Mouse (Mus musculus): ENCODE results near the gene Mettl7a2. TPM values are rescaled to one million over a fixed set of nuclear protein-coding genes. Genes with fewer than 3 reads are reported as not detected.

The Mettl7a2 gene
- polyA plus RNA-seq, 1 experiment from 2014 or later: not detected

GRCm38 (mm10) chr15:100388224-100388835 lies 35.3 kb downstream of the Mettl7a2 start:
- H3K9ac ChIP-seq (ENCODE audit: low read depth, low read length): no peak overlapping the region
- 89% methylated on average over 16 of the region's 16 CpGs for WGBS
- 0 out of 2 replicates have a peak, but pooled peaks cover 1% of the 10 kb centered on the region for H3K36me3 ChIP-seq (ENCODE audit: control insufficient read depth, insufficient read depth)
- no peak overlapping the region for H3K4me3 ChIP-seq (ENCODE audit: low read depth, low read length)
- H3K27ac ChIP-seq (ENCODE audit: low read depth, low read length): no peak overlapping the region
- H3K27me3 ChIP-seq (replicated peaks; ENCODE audit: control insufficient read depth, insufficient read depth, low read length): no peaks in the 10 kb centered on the region
- no peak for ATAC-seq
- no peak overlapping the region for H3K4me2 ChIP-seq (replicated peaks; ENCODE audit: low read depth)
- no peaks in the 10 kb centered on the region for H3K4me1 ChIP-seq (replicated peaks; ENCODE audit: control insufficient read depth, insufficient read depth, low read length)
- TF ChIP-seq CTCF (IDR thresholded peaks at IDR 0.05; ENCODE audit: low read depth): no peak
- no peaks in the 10 kb centered on the region for H3K9me3 ChIP-seq (ENCODE audit: control insufficient read depth)

GRCm38 (mm10) chr15:100388886-100389285 lies 35.9 kb downstream of the Mettl7a2 start:
- WGBS: 81% methylated on average over 9 of the region's 9 CpGs
- no peaks in the 10 kb centered on the region for H3K9me3 ChIP-seq (ENCODE audit: control insufficient read depth)
- peaks cover 7% of the 10 kb centered on the region; the same call in 1 of the 2 replicates for H3K36me3 ChIP-seq (ENCODE audit: control insufficient read depth, insufficient read depth)
- ATAC-seq: no peak
- H3K27me3 ChIP-seq (replicated peaks; ENCODE audit: control insufficient read depth, insufficient read depth, low read length): no peaks in the 10 kb centered on the region
- TF ChIP-seq CTCF (IDR thresholded peaks at IDR 0.05; ENCODE audit: low read depth): no peak
- H3K4me2 ChIP-seq (replicated peaks; ENCODE audit: low read depth): no peak overlapping the region
- no peak overlapping the region for H3K4me3 ChIP-seq (ENCODE audit: low read depth, low read length)
- H3K4me1 ChIP-seq (replicated peaks; ENCODE audit: control insufficient read depth, insufficient read depth, low read length): no peaks in the 10 kb centered on the region
- H3K9ac ChIP-seq (ENCODE audit: low read depth, low read length): no peak overlapping the region
- H3K27ac ChIP-seq (ENCODE audit: low read depth, low read length): no peak overlapping the region

GRCm38 (mm10) chr15:100391066-100391465 lies 38.1 kb downstream of the Mettl7a2 start:
- TF ChIP-seq CTCF (IDR thresholded peaks at IDR 0.05; ENCODE audit: low read depth): no peak
- H3K4me2 ChIP-seq (replicated peaks; ENCODE audit: low read depth): no peak overlapping the region
- H3K9me3 ChIP-seq (ENCODE audit: control insufficient read depth): no peaks in the 10 kb centered on the region
- H3K9ac ChIP-seq (ENCODE audit: low read depth, low read length): no peak overlapping the region
- 64% methylated on average over 7 of the region's 7 CpGs for WGBS
- no peaks in the 10 kb centered on the region for H3K27me3 ChIP-seq (replicated peaks; ENCODE audit: control insufficient read depth, insufficient read depth, low read length)
- ATAC-seq: no peak
- H3K36me3 ChIP-seq (ENCODE audit: control insufficient read depth, insufficient read depth): peaks cover 28% of the 10 kb centered on the region
- H3K27ac ChIP-seq (ENCODE audit: low read depth, low read length): no peak overlapping the region
- H3K4me3 ChIP-seq (ENCODE audit: low read depth, low read length): no peak overlapping the region
- no peaks in the 10 kb centered on the region for H3K4me1 ChIP-seq (replicated peaks; ENCODE audit: control insufficient read depth, insufficient read depth, low read length)

GRCm38 (mm10) chr15:100391599-100391998 lies 38.6 kb downstream of the Mettl7a2 start:
- Histone ChIP-seq H3K4me1 (replicated peaks; ENCODE audit: control insufficient read depth, insufficient read depth, low read length) (no peaks in the 10 kb centered on the region), H3K27me3 (replicated peaks; ENCODE audit: control insufficient read depth, insufficient read depth, low read length) (no peaks in the 10 kb centered on the region), H3K4me3 (ENCODE audit: low read depth, low read length) (no peak overlapping the region), H3K9ac (ENCODE audit: low read depth, low read length) (no peak overlapping the region), H3K4me2 (replicated peaks; ENCODE audit: low read depth) (no peak overlapping the region), H3K27ac (ENCODE audit: low read depth, low read length) (no peak overlapping the region), H3K9me3 (ENCODE audit: control insufficient read depth) (no peaks in the 10 kb centered on the region), H3K36me3 (ENCODE audit: control insufficient read depth, insufficient read depth) (peaks cover 33% of the 10 kb centered on the region)
- WGBS: 86% methylated on average over 7 of the region's 7 CpGs
- no peak for ATAC-seq
- no peak for TF ChIP-seq CTCF (IDR thresholded peaks at IDR 0.05; ENCODE audit: low read depth)

DNA sequence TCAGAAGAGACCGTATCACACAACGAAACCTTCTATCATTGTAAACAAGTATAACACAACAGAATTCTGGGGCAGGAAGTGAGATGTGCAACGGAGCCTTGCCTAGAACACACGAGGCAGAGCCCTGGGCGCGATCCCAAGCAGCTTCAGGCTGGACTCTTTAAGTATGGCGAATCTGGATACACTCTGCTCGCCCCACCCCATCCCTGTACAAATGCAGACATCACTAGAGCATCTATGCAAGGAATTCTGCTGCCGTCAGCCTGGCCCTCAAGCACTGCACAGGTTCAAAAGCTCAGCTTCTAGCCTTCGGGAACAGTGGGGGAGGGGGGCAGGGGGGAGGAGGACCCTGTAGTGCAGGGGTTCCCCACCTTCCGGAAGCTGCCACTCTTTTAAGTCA lies 40.0 kb downstream of the Mettl7a2 start:
- Histone ChIP-seq H3K27ac (ENCODE audit: low read depth, low read length) (no peak overlapping the region; the same call in 1 of the 2 replicates), H3K9me3 (ENCODE audit: control insufficient read depth) (no peaks in the 10 kb centered on the region), H3K9ac (ENCODE audit: low read depth, low read length) (no peak overlapping the region), H3K4me1 (replicated peaks; ENCODE audit: control insufficient read depth, insufficient read depth, low read length) (no peaks in the 10 kb centered on the region), H3K27me3 (replicated peaks; ENCODE audit: control insufficient read depth, insufficient read depth, low read length) (no peaks in the 10 kb centered on the region), H3K36me3 (ENCODE audit: control insufficient read depth, insufficient read depth) (peaks cover 47% of the 10 kb centered on the region), H3K4me3 (ENCODE audit: low read depth, low read length) (no peak overlapping the region), H3K4me2 (replicated peaks; ENCODE audit: low read depth) (no peak overlapping the region)
- TF ChIP-seq CTCF (IDR thresholded peaks at IDR 0.05; ENCODE audit: low read depth): no peak
- no peak for ATAC-seq
- WGBS: 82% methylated on average over 11 of the region's 11 CpGs

DNA sequence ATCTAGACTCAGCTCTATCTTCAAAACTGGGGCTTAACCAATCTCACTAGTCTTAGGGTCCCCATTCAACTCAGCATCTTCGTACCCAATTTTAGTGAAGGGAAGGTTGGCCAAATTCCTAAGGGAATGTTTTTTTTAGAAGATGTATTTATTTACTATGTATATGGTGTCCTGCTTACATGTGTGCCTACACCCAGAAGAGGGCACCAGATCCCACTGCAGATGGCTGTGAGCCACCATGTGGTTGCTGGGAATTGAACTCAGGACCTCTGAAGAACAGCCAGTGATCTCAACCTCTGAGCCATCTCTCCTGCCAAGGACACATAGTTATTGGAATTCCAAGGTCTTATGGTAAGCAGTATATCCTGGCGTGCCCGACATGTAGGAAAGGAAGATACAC lies 42.6 kb downstream of the Mettl7a2 start:
- Histone ChIP-seq H3K4me3 (ENCODE audit: low read depth, low read length) (no peak overlapping the region), H3K9ac (ENCODE audit: low read depth, low read length) (no peak overlapping the region), H3K27ac (ENCODE audit: low read depth, low read length) (peak overlapping the region; percentile 1; the same call in 1 of the 2 replicates), H3K36me3 (ENCODE audit: control insufficient read depth, insufficient read depth) (peaks cover 71% of the 10 kb centered on the region), H3K9me3 (ENCODE audit: control insufficient read depth) (no peaks in the 10 kb centered on the region), H3K27me3 (replicated peaks; ENCODE audit: control insufficient read depth, insufficient read depth, low read length) (no peaks in the 10 kb centered on the region), H3K4me2 (replicated peaks; ENCODE audit: low read depth) (no peak overlapping the region), H3K4me1 (replicated peaks; ENCODE audit: control insufficient read depth, insufficient read depth, low read length) (no peaks in the 10 kb centered on the region)
- 94% methylated on average over 3 of the region's 3 CpGs for WGBS
- peak; percentile 52 for TF ChIP-seq CTCF (IDR thresholded peaks at IDR 0.05; ENCODE audit: low read depth)
- no peak for ATAC-seq
